Mouse (Mus musculus) megakaryocyte-erythroid progenitor cell, adult 5 weeks (primary cell): Measurements from ENCODE around the gene Spam1. TPM values are rescaled to one million over a fixed set of nuclear protein-coding genes. Genes with fewer than 3 reads are reported as not detected.

Source experiments
- polyA plus RNA-seq: library from polyadenylated mRNA; stranded (reverse); fragments of >175 nt; gene quantifications from 2 replicates; pipeline ENCODE4 v1.2.3, GENCODE M21; 2012

Gene Spam1
- not detected in 2 replicates for polyA plus RNA-seq

GRCm38 (mm10) chr6:24790888-24791287 is at the start of gene Spam1:
Gene Spam1, plus strand, starts transcription at chr6:24791188.

GRCm38 (mm10) chr6:24748029-24748428 is 43.0 kb upstream of the Spam1 start, which contains the start of gene Hyal4:
Gene Hyal4, plus strand, starts transcription at chr6:24748329.

Other genes with a start within 250 kb of the Spam1 start
- gene Lmod2, start 193.4 kb upstream of the Spam1 start, polyA plus RNA-seq: not detected in 2 replicates
- gene Wasl, start 126.2 kb upstream of the Spam1 start, polyA plus RNA-seq: 42.8 and 61.2 TPM in 2 replicates
- gene Hyal6, start 57.9 kb upstream of the Spam1 start, polyA plus RNA-seq: not detected in 2 replicates
- gene Hyal4, start 42.9 kb upstream of the Spam1 start, polyA plus RNA-seq: not detected in 2 replicates
- gene Hyal5, start 66.8 kb downstream of the Spam1 start, polyA plus RNA-seq: not detected in 2 replicates
- not detected in 2 replicates for gene Tmem229a, start 165.1 kb downstream of the Spam1 start, polyA plus RNA-seq